Mouse (Mus musculus): ENCODE data around the gene Tex29.

DNA sequence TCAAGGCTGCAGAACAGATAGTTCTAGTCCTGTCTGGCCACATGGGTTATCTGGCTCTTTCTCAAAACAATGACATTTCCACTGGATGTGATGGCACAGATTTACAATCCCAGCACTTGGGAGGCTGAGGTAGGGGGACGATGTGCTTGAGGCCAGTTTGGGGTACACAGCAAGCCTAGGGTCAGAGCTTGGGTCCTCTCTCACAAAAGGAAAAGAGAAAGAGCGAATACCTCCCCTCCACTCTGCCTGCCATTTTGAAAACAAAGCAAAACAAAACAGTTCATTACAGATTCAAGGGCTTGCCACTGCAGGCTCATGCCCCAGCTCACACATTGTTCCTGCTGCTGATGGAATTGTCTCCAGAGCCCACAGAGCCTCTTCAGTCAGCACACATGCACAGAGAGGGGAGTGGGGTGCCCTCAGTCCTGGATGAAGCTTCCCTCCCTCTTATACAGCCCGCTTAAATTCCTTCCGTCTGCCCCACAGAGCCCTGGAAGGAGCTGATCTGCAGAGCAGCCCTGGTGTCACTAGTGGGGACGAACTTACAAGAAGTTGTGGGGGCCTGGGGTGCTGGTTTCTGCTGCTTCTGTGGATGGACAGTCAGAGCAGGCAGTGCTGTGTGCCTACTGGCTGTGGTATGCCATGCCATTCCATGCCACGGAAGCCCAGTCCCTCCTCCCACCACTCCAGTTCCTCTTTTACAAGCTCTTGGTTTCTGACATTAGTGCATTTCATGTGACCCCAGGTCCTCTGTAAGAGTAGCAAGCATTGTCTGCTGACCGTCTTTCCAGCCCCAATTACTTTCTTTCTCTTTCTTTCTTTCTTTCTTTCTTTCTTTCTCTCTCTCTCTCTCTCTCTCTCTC, 49.1 kb downstream of the Tex29 start:
- TF ChIP-seq GATA1 (IDR thresholded peaks at IDR 0.05; ENCODE audit: low read length) (no peak), TAL1 (IDR thresholded peaks at IDR 0.05; ENCODE audit: low read length) (no peak)
